Mouse (Mus musculus): Measurements from ENCODE around the gene Esr2.
"Not testable (repeated sequence)": the region's sequence is repeated elsewhere in the genome, so short reads cannot be mapped to it uniquely, and the experiment has no call there.

Gene Esr2

DNA sequence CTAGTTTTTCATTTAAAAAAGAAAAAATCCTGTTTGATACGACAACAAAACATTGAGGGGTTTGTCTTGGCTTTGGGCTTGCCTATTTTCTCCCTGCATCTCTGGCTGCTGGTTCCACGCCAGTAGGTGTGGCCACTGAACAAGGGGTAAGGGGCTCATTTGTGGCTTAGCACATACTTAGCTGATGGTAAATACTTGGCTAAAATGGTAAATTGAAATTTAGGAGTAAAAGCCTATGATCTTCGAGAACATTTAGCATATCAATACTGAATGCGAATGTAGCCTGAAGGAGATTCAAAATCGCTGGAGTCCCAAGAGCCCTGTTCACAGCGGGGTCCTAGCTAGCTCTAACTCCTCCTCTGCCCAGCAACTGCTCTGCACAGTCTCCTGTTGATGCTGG, 40.4 kb downstream of the Esr2 start:
- DNase-seq, result no peak

DNA sequence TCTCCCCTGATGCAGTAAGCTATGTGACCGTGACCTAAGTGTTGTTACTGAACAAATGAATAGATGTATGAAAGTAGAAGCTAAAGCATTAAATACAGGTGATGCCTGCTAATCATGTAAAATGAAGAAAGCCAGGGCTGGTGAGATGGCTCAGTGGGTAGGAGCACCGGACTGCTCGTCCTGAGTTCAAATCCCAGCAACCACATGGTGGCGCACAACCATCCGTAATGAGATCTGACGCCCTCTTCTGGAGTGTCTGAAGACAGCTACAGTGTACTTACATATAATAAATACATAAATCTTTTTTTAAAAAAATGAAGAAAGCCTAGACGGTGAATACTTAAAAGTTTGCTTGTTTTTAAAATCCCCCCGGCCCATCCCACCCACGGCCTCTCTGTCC, 44.0 kb downstream of the Esr2 start:
- DNase-seq, result not testable (repeated sequence)

DNA sequence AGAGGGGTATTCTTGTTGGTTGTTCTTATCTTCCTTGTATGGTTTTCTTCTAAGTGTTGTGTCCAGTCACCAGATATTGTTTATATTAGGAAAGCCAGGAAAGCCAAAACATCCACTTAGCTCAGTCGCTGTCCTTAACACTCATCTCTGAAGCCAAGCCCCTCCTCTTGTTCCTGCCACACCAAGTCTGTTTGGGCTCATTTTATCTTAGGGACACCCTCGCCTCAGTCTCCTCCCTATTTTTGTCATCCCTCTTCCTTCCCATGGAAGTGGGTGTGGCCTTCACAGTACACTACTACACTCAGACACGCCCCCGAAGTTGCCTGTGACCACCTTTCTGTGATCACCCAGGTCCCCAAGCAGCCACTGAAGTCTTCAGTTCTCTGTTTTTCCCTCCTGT, 44.5 kb downstream of the Esr2 start:
- DNase-seq, result peak; percentile 18

DNA sequence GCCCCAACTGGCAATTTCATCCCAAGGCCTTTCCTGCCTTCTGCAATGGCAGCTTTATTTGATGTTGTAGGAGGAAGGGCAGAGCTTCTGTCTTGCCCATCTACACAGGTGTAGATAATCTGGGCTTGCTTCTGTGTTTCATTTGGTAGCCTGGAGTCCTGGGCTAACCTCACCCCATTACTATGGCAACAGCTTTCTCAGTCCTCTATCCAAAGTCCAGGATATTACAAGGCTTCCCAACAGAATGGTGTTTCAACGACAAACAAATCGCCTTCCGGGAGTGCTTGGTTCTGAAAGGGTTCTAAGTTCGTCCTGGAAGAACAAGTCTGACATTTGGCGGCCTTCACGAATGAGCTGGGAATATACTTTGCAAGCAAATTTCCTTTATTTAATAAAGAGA, 46.2 kb downstream of the Esr2 start:
- DNase-seq, result no peak

DNA sequence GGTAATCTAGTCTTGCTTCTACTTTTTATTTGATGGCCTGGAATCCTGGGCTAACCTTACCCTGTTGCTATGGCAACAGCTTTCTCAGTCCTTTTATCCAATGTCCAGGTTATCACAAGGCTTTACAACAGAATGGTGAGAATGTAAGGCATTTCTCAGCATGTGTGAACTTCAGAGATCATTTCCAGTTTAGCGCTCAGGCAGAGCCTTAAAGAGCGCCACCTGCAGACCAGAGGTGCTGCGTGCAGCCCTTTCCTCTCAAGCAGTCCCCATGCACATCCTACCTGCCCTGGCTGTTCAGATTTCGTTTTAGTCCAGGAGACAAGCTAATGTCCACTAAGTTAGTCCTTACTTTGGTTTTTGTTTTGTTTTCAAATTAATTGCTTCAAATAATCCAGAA, 46.8 kb downstream of the Esr2 start:
- DNase-seq, result peak; percentile 49

DNA sequence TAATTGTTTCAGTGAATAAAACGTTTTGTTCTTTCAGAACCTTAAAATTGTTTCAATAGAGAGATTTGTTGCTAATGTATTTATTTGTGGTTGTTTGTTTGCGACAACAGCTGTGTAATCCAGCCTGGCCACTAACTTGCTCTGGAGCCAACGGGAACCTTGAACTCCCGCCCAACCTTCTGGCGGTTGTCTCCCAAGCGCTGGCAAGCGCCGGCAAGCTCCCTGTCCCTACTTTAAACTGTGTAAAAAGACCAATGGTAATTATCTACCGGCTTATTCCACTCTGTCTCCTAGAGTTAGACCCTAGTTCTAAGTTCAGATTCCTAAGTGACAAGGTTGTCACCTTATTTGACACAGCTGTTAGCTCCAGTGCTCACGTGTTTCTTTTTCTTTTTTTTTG, 48.2 kb downstream of the Esr2 start:
- DNase-seq, result peak; percentile 41

DNA sequence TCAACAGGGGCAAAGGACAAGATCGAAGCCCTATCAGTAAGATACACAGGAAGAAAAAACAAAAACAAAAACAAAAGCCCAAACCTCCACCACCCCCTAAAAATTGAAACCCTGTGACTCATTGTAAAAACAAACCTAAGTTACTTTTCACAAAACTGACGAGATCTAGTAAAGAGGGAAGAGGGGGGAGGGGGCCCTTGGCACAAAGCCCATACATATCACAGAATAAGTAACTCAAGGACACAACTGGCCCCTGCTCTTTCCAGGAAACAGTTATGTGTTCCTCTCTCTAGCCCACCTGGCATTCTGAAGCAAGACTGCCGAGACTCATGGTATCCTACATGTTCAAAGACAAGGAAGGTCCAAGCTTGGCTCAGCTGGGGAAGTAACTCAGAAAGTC, 48.8 kb downstream of the Esr2 start:
- no peak for DNase-seq

DNA sequence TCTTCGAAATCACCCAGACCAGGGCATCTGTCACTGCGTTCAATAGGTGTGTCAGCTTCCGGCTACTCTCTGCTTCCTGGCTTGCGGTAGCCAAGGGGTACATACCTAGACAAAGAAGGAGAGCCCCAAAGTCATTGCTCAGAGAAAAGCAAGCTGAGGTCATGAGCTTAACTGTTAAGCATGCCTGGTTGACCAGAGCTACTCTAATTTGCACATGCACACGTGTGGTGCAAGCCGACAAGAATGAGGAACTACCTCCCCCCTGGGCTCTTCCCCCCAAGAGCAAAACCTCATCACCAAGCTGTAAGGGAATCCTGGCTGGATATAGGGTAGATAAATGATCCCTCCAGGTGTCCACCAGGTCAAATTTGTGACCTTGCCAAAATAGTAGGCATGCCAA, 53.8 kb downstream of the Esr2 start:
- no peak for DNase-seq

DNA sequence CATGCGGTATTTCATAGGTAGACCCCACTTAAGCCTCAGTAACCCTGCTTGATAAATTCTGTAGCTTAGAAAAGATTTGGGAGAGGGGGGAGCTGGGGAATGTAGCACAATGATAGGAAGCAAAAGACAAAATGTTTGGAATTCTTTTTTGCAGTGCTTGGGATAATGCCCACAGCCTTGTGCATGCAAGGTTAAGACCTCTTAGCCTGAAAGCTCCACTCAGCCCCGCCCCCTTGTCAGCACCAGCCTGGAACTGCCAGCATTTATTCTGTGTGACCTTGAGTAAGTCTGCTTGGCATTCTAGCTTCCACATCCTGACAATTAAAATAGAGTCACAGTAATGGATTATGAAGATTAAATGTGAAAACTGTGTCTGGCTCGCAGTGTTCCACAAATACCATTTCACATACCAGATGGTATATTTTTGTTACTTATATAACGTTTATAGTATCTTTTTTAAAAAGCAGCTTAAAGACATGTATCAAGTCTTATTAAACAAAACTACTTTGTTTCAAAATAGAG, 59.4 kb downstream of the Esr2 start:
- peak; percentile 44 for DNase-seq

DNA sequence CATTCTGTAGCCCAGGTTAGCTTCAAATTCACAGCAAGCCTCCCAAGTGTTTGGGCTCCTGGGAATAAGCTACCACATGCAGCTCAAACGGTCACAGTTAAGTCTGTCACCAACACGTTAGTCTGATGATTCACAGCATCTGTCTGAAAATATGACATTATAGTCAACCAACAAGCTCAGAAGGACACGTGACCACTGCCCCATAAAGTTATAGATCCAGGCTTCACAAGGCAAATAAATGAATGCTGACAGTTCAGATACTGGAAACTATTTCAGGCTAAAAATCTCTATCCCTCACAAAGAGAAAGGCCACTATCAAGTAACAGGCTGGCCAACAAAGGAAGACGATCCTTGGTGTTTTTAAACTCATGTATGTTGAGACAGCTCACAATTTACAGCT, 60.5 kb downstream of the Esr2 start:
- no peak for DNase-seq

DNA sequence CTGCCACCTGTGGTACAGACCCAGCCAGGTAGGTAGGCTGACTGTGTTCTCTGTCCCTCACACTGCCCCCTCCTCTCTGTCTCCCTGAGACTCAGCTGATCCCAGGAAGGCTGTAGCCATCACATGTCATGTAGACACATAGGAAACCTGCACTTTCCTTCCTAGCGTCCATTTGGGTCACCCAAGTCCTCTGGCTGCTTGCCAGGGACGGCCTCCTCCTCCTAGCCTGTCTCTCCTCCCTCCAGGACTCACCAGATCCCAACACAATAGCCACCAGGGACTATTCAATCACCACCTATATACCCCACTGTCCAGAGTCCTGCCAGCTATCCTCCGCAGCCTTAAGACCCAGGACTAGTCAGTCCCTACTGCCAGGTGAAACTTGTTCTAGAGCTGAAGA, 66.0 kb downstream of the Esr2 start:
- DNase-seq, result no peak

DNA sequence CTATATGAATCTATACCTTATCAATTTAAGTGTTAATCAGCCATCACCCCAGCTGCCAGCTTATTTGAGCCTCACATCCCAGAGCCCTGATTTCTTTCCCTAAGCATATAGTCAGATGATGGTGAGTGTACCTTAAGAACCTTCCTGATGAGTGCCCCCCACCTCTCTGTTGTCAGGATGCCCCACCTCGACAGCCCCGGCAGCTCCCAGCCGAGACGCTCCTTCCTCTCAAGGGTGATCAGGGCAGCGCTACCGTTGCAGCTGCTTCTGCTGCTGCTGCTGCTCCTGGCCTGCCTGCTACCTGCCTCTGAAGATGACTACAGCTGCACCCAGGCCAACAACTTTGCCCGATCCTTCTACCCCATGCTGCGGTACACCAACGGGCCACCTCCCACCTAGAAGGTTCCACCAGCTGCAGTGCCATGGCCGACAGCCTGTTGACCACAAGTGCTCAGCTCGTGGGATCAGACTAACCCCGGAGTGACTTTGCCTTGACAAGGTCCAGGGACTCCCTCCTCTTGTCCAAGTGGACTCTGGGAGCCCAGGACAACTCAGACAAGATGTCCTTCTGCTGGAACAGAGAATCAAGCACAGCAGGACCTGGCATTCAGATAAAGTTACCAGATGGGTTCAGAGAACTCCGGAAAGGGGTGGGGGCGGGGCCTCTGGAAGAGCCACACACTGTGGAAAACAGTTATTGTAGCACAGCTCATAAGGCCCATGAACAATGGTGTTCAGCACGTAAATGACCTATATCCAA, 67.2 kb downstream of the Esr2 start:
- no peak for DNase-seq

DNA sequence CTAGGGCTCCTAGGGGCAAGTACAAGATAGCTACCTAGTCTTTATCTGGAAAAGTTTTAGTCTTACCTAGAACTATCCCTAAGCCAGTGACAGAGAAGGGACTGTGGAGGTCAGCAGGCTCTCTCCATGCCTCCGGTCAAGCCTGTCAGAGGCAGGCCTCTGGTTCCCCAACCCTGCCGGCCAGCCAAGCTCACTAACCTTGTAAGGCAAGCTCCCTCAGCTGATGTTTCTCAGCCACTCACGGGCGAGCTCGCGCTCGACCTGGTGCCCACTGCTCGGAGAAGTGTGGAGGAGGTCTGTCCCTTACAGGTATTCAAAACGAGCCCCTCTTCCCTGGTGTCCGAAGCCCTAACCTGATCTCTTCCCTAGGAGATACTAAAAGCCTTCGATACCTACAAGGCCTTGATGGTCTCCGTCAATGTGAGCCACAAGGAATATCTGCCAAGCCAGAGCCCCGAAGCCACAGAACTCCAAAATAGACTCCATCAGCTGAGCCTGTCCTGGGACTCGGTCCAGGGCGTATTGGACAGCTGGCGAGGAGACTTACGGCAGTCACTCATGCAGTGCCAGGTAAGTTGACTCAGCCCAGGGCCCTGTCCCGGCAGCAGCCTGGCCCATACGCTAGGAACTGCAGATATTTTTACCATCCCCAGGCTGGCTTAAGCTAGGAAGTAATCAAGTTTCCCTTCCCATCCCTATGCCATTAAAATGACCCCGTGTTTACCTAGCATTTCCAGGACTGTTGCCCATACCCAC, 72.3 kb downstream of the Esr2 start:
- no peak for DNase-seq

DNA sequence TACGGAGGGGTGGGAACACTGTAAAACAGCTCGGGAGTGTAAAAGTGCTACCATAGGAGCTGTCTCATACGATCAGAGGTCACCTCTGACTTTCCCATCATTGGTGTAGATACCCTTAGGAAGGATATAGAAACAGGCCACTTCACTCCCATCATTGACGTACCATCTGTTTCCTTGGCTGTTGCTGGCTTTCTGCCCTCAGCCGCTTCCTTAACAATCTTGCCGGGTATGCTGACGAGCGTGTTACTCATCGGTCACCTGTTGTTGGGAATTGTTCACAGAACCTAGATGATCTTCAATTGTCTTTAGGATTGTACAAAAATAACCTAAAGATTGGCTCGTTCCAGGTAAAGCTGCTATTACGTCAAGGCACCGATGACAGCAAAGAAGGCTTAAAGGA, 74.4 kb downstream of the Esr2 start:
- DNase-seq, result no peak

DNA sequence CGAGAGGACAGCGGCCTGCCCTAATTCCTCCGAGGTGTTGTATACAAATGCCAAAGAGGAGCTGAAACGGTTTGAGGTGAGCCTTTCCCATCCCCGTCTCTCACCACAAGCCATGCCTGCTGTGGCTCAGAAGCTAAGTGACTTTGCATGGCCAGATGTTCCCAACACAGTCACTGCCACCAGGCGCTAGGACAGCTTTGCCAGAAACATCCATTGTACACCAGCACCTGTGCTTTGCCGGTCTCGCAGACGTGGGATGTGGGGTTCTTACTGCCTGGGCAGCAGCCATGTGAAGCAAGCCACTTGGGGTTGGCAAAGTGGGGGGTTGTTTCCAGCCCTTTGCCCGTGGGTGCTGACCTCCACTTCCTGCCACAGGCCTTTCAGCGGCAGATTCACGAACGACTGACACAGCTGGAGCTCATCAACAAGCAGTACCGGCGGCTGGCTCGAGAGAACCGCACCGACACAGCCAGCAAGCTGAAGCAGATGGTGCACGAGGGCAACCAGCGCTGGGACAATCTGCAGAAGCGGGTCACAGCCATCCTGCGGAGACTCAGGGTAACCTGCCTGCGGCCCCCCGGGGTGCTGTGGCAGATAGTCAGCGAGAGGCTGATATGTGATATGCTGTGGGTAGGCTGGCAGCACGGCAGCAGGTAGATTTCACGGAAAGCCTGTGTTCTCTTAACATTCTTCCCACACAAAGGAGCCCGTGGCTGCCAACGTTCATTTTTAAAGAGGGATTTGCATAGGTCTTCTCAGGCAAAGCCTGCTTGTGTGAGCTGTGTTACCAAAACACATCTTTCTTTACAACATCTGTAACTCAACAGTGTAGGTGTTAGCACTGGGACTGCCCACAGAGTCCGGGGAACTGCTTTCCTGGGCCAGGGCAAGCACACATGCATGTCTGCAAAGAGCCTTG, 81.7 kb downstream of the Esr2 start:
- DNase-seq, result peak; percentile 39

DNA sequence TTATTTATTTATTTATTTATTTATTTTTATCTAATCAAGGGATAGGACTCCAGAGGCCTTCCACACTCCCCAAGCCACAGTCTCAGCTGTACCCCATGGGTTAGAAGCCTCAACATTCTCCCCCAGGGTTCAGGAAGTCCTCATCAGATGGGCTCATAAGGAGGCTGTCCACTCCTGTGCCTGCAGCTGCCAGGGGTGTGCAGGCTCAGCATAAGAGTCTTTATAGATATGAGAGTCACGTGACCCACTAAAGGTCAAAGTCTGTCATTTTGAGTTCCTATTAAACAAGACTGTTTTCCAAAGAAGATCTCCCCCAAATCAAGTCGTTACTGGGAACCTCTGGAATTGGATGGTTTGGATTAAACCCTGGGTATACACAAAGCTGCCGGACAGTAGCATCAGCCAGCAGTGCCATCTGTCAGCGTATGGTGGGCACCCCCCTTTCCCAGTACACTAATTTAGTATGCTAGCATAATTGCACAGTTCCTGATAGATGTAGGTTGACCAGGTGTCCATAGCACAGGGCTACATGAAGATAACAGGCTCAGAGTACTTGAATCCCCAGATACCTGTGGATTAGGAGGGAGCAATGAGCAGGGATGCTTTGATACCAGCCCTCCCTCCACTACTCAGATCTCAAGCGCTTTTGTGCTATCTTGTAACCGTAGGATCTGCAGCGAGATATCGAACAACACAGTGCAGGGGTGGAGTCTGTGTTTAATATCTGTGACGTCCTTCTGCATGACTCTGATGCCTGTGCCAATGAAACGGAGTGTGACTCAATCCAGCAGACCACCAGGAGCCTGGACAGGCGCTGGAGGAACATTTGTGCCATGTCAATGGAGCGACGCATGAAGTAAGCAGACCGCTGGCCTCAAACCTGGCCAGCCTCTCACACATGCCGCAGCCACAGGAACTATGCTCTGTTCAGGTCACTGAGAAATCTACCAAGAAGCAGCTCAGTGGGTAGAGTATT, 83.2 kb downstream of the Esr2 start:
- DNase-seq, result no peak

DNA sequence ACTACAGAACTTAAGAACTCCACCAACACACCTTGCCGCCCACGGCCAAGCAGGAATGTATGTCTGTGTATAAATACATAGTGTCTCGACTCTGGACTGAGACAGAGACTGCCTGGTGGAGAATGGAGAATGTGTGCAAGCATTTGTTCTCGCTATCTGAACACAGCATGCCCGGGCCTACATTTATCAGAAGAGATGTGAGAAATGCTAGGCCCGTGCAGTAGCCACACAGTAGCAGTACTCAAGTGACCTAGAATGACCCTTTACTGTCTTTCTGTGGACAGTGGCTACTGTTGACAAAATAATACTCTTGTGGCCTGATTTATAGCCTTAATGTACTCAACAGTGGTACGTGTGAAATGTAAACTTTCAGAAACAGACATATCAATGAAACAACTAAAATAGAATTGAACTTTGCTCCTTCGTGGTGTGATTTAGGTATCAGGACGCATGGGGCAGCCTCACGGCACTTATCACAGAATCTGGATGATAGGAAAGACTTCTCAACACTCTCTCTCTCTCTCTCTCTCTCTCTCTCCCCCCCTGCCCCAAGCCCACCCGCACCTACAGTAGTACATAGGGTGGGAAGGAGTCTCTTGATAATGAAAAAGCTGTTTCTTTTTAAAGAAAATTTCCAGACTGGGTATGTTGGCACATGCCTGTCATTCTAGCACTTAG, 84.1 kb downstream of the Esr2 start:
- no peak for DNase-seq

DNA sequence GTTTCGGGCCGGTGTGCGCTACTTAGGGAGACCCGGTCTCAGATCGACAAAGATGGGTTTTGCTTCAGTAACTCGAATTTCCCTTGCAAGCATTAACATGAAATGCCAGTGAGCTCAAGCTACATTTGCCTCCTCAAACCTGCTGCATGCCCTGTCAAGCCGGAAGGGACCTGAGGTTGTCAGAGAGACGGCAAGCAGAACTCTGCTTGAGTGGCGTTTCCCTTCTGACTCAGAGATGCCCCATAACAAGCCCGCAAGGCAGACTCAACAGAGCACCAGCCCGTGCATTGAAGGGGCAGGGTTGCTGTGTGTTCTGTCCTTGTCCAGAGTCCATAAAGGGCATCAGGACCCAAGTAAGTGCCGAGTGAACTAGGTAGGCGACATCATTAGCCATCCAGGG, 90.0 kb downstream of the Esr2 start:
- DNase-seq, result no peak

DNA sequence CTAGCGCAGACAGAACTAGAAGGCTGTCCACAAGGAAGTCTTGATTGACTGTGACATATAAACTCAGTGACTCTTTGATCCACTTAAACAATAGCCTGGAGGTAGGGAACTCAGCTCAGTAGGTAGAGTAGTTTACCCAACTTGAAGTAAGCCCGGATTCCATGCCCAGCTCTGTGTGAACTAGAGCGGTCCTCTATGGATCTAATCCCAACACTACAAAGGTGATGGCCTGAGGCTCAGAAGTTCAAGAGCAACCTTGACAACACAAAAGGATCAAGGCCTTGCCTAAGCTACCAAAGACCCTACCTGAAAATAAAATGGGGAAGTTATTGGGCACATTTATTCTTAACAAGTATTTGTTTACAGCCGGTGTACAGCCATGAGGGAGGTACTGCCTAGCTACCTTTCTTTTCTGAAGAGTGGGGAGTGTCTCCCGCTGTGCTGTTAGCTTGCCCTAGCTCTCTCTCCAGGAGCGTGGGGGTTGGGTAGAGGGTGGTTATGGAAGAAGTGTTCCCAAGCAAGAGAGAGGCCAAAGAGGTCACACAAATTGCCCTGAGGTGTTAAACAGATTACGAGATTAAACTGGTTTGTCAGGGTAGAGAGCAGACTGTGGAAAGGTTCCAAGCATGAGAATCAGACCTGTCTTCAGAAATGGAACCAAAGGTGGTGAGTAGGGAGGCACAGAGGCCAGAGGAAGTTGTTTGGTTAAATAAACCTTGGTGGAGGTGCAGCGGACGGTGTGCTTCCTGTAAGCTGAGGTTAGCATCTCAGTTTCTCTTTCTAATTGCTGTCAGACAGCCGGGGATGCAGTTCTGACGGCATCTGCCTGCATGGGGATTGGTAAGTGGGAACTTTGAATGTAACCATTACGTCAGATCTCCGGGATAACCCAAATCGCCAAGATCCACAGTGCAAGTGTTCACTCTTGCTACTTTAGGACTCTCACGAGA, 90.8 kb downstream of the Esr2 start:
- peak; percentile 21 for DNase-seq

DNA sequence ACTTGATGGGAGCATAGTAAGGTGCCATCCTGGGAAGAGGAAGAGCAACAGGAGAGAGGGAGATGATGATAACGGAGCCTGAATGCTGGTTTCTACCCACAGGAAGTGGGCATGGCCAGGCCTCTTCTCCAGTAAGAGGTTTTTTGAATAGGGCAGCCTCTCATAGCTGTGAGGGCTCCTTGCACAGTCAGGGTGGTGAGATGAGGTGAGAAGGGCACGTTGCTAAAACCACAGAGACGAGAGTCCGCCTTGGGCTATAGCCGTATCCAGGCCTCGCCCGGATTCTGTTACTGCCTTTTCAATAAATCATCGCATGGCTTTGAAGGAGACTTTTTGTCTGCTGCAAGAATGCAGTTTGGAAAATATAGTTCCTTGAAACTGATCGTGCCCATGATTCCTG, 92.0 kb downstream of the Esr2 start:
- no peak for DNase-seq

Data from lung, postnatal 14 days (tissue).